Mouse (Mus musculus) ES-E14 (cell line): ENCODE results near the gene Bicdl1.

Experiments
- HCFC1 ChIP-seq: IDR thresholded peaks from 2 replicates; pipeline ENCODE4 v1.6.1; 2012; ENCODE audit warnings: low read length, inconsistent platforms, borderline replicate concordance; ENCODE audit not compliant: insufficient read depth
- MAFK ChIP-seq: IDR thresholded peaks from 2 replicates; pipeline ENCODE4 v1.6.1; 2014; ENCODE audit warnings: mild to moderate bottlenecking, low read depth, low read length, inconsistent platforms; ENCODE audit not compliant: insufficient read depth
- ZNF384 ChIP-seq: IDR thresholded peaks from 2 replicates; pipeline ENCODE4 v1.6.1; 2012; ENCODE audit warnings: low read depth, low read length, inconsistent platforms

GRCm38 (mm10) chr5:115629672-115630071, 101.7 kb downstream of the Bicdl1 start:
- TF ChIP-seq MAFK: no peak
- no peak for TF ChIP-seq HCFC1
- no peak for TF ChIP-seq ZNF384
